16 mouse cellular contexts compared by ENCODE assay signal in genomic region chr11:114879666-114880065, GRCm38 (mm10). TPM values are rescaled to one million over a fixed set of nuclear protein-coding genes. Genes with fewer than 3 reads are reported as not detected.
A peak's percentile ranks its signal among the peaks of the same experiment; 100 is the strongest.
DNase-seq lines count a peak whose midpoint lies in the region; ATAC-seq lines count a peak whose summit lies in the region.
"Had no signal": no experiment of that assay in that cellular context is flagged by ENCODE, and none has a peak within 500 bp of the region (broad histone marks: within the 10 kb centered on the region; RNA-seq: fewer than 3 reads in every experiment).

No protein-coding gene starts in this region.

- H3K4me3 ChIP-seq in forebrain, embryonic 16.5 days (replicated peaks; ENCODE audit: low read length), result no peak overlapping the region
- H3K4me3 ChIP-seq: gastrocnemius, adult 2 months; hindbrain, embryonic 13.5 days had no signal

- H3K4me1 ChIP-seq in forebrain, embryonic 16.5 days (replicated peaks; ENCODE audit: control insufficient read depth, insufficient read depth, low read length), result no peaks in the 10 kb centered on the region

- no peaks in the 10 kb centered on the region for H3K27me3 ChIP-seq in splenic B cell, adult 2 months (ENCODE audit: control insufficient read depth, insufficient read depth, low read length, poor library complexity, severe bottlenecking)
- no peaks in the 10 kb centered on the region for H3K27me3 ChIP-seq in forebrain, embryonic 16.5 days (replicated peaks; ENCODE audit: control insufficient read depth, insufficient read depth, low read length)

- no peaks in the 10 kb centered on the region for H3K9me3 ChIP-seq in forebrain, embryonic 16.5 days (ENCODE audit: control insufficient read depth, low read length)
- H3K9me3 ChIP-seq: hindbrain, embryonic 13.5 days had no signal

- WGBS in forebrain, embryonic 16.5 days, result 83% methylated on average over 2 of the region's 2 CpGs

- no peak for ATAC-seq in forebrain, embryonic 16.5 days
- ATAC-seq: intestine, postnatal 0 days had no signal

- H3K4me2 ChIP-seq in forebrain, embryonic 16.5 days (ENCODE audit: low read length), result no peak overlapping the region
- H3K4me2 ChIP-seq: heart, embryonic 11.5 days; hindbrain, embryonic 13.5 days had no signal

- no peaks in the 10 kb centered on the region for H3K36me3 ChIP-seq in splenic B cell, adult 2 months (ENCODE audit: control insufficient read depth, insufficient read depth, low read length, poor library complexity, severe bottlenecking)
- no peaks in the 10 kb centered on the region for H3K36me3 ChIP-seq in forebrain, embryonic 16.5 days (ENCODE audit: control insufficient read depth, insufficient read depth)
- H3K36me3 ChIP-seq: hindbrain, embryonic 13.5 days had no signal

- DNase-seq in heart, adult 11 months, result peak; percentile 95
- DNase-seq in heart, postnatal 10 days, result no peak
- peak; percentile 36 to 40 for DNase-seq in lung, adult 18-20 months
- DNase-seq in lung, postnatal 14 days, result no peak
- peak; percentile 38 for DNase-seq in lung, postnatal 10 days
- DNase-seq in splenic B cell, adult 2 months (ENCODE audit: low read depth, low spot score), result peak; percentile 68
- no peak for DNase-seq in urinary bladder, postnatal 36 days (ENCODE audit: low spot score in 2 of 2)
- DNase-seq: cerebellum, adult 9-10 months; gastrocnemius, adult 2 months; kidney, postnatal 36 days had no signal

- intact Hi-C loops in heart, postnatal 10 days (cut with DNase I), result loop anchor here (1.0 kb wide), 1 partner anchor 33 kb away; no protein-coding TSS in a partner anchor

- H3K27ac ChIP-seq in forebrain, embryonic 16.5 days (ENCODE audit: low read length), result no peak overlapping the region
- H3K27ac ChIP-seq: hindbrain, embryonic 13.5 days had no signal

- H3K9ac ChIP-seq in forebrain, embryonic 16.5 days (replicated peaks; ENCODE audit: low read depth, low read length), result no peak overlapping the region
- H3K9ac ChIP-seq: hindbrain, embryonic 13.5 days had no signal

RNA-seq across cellular contexts. Expression of gene Cd300a, which starts 10.2 kb away (rescaled TPM):
- under 1 TPM; 0.96 to 0.99 TPM for total RNA-seq in heart, postnatal 10 days (2021)
- 0.94 and 0.95 TPM in 2 replicates for polyA plus RNA-seq in forebrain, embryonic 16.5 days (2015; fragmentation: Nextera tagmentation; extraction: Ambion mirVana)

RNA-seq across cellular contexts. Expression of gene Gprc5c, which starts 28.7 kb away (rescaled TPM):
- total RNA-seq in heart, postnatal 10 days (2021), result 10 to 100 TPM; 12.9 to 18.1 TPM
- 6.1 and 7.0 TPM in 2 replicates for polyA plus RNA-seq in forebrain, embryonic 16.5 days (2015; fragmentation: Nextera tagmentation; extraction: Ambion mirVana)

RNA-seq across cellular contexts. Expression of gene Cd300lb, which starts 54.5 kb away (rescaled TPM):
- under 1 TPM; 0.19 to 0.77 TPM for total RNA-seq in heart, postnatal 10 days (2021)
- 0.08 TPM in 1 of 2 replicates, not detected in the other for polyA plus RNA-seq in forebrain, embryonic 16.5 days (2015; fragmentation: Nextera tagmentation; extraction: Ambion mirVana)
- total RNA-seq: ES-E14; left cerebral cortex, postnatal 36 days had no signal
- polyA plus RNA-seq: hindbrain, embryonic 13.5 days had no signal

Comparison
In these comparisons a context has a peak if more than half of its experiments do, and no peak if none do; other contexts are left out.
1. DNase-seq: peak in heart, adult 11 months (single experiment), lung, adult 18-20 months (2 of 2), lung, postnatal 10 days (single experiment) and splenic B cell, adult 2 months (single experiment); none in heart, postnatal 10 days (0 of 2), lung, postnatal 14 days (single experiment) and urinary bladder, postnatal 36 days (0 of 2).